Mouse (Mus musculus): Measurements from ENCODE around the gene Mgat4b.

DNA sequence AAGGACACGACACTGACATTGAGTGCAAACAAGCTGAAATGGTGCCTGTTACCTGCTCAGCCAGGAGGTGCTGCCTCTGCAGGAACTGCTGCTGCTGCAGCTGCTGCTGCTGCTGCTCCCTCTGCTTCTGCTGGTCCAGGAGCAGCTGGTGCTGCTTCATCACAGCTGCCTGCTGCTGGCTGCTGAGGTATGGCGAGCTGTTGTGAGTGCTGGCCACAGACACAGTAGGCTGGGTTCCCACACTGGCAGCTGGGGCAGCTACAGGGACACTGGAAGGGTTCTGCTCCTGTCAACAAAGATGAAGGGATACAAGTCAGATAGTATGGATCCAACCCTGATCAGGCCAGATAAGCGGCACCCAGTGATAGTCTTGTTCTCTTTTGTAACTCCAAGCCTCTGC is 52.5 kb downstream of the Mgat4b start:
- TF ChIP-seq CTCF (IDR thresholded peaks at IDR 0.05) (no peak), EP300 (IDR thresholded peaks at IDR 0.05; ENCODE audit: insufficient read depth, low read depth, low read length) (no peak), POLR2A (IDR thresholded peaks at IDR 0.05; ENCODE audit: insufficient read depth, low read depth, low read length) (no peak)

All from heart, adult 2 months (tissue).